Mouse (Mus musculus): Measurements from ENCODE around the gene Sox5.

DNA sequence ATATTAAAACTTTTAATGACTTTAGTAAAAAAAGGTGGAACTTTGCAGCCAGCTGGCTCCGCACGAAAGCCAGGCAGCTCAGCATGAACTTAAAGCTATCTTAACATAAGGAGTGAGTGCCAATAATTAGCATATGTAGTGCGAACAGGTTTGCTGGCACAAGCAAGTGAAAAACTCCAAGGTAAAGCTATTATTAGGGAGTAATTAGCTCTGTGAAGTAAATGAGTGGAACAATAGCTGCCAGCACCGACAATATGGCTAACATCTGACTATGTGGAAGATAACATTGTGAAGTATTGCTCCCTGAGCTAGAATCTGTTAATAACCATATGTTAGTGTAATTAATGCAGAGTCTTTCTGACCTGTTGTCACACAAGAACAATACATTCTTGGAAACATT lies 786.7 kb downstream of the Sox5 start:
- TF ChIP-seq CTCF (IDR thresholded peaks at IDR 0.05) (no peak), POLR2A (IDR thresholded peaks at IDR 0.05; ENCODE audit: insufficient read depth, low read depth, low read length) (no peak)

Data from heart, adult 2 months (tissue).